Mouse (Mus musculus) liver, postnatal 0 days (tissue): ENCODE results near the gene Tomm20l.

Experiments used
- CTCF ChIP-seq: sonication (generic); IDR thresholded peaks from 2 replicates; pipeline ENCODE4 v1.5.1; 2016; ENCODE audit warnings: antibody characterized with exemption, low read depth
- EP300 ChIP-seq: IDR thresholded peaks from 2 replicates; pipeline ENCODE4 v1.6.1; 2016; ENCODE audit warnings: antibody characterized with exemption, low read depth, mild to moderate bottlenecking

GRCm38 (mm10) chr12:71136974-71137491 lies 25.8 kb downstream of the Tomm20l start:
- no peak for TF ChIP-seq CTCF
- TF ChIP-seq EP300: no peak; the same call in 1 of the 2 replicates
